Mouse (Mus musculus) lung, adult 18-20 months (tissue): ENCODE data around the gene Olfr553.
A peak's percentile ranks its signal among the peaks of the same experiment; 100 is the strongest.
"Not testable (repeated sequence)": the region's sequence is repeated elsewhere in the genome, so short reads cannot be mapped to it uniquely, and the experiment has no call there.

Experiments
- DNase-seq, 2 experiments: peaks; one replicate each; pipeline ENCODE4 v3.0.0; 2022; ENCODE audit warnings: mixed read lengths in 2 of 2

Gene Olfr553

GRCm38 (mm10) chr7:102618118-102618517, at the start of gene Olfr553:
Olfr553 (minus strand) TSS chr7:102618218.
- DNase-seq: no peak

GRCm38 (mm10) chr7:102665378-102665777, 47.4 kb upstream of the Olfr553 start:
- no peak for DNase-seq

- DNase-seq: no peak
These were observed 46.6 kb upstream of the Olfr553 start, which contains the start of gene Olfr556 for GRCm38 (mm10) chr7:102664599-102664998. Olfr556 (plus strand) TSS chr7:102664899.

GRCm38 (mm10) chr7:102658523-102658922, 40.5 kb upstream of the Olfr553 start, which contains the start of gene Olfr555:
Olfr555 (plus strand) TSS chr7:102658823.
- no peak for DNase-seq

GRCm38 (mm10) chr7:102644945-102645344, 26.9 kb upstream of the Olfr553 start:
- not testable (repeated sequence) for DNase-seq

GRCm38 (mm10) chr7:102638132-102638531, 20.1 kb upstream of the Olfr553 start, which contains the start of gene Olfr554:
Olfr554 (plus strand) TSS chr7:102638432.
- DNase-seq: no peak

GRCm38 (mm10) chr7:102636665-102637064, 18.6 kb upstream of the Olfr553 start:
- DNase-seq: peak in 1 of 2 experiments; percentile 52

- DNase-seq: not testable (repeated sequence)
These were observed 2.4 kb upstream of the Olfr553 start for GRCm38 (mm10) chr7:102620368-102620767.

GRCm38 (mm10) chr7:102619608-102620007, 1.6 kb upstream of the Olfr553 start:
- peak; percentile 32 to 48 for DNase-seq

GRCm38 (mm10) chr7:102597378-102598031, 20.5 kb downstream of the Olfr553 start, which contains the start of gene Olfr552:
Olfr552 (plus strand) TSS chr7:102597770.
- DNase-seq: no peak

GRCm38 (mm10) chr7:102591786-102592185, 26.2 kb downstream of the Olfr553 start, which contains the start of gene Olfr551:
Olfr551 (minus strand) TSS chr7:102591886.
- no peak for DNase-seq

- DNase-seq: no peak
These were observed 42.0 kb downstream of the Olfr553 start for GRCm38 (mm10) chr7:102575998-102576397.

GRCm38 (mm10) chr7:102573174-102573830, 44.7 kb downstream of the Olfr553 start:
- DNase-seq: no peak

- no peak for DNase-seq
These were observed 46.9 kb downstream of the Olfr553 start, which contains the start of gene Olfr550 for GRCm38 (mm10) chr7:102571142-102571541. Olfr550 (plus strand) TSS chr7:102571442.

GRCm38 (mm10) chr7:102566219-102566618, 51.8 kb downstream of the Olfr553 start:
- DNase-seq: no peak

- peak; percentile 96 to 97 for DNase-seq
These were observed 52.7 kb downstream of the Olfr553 start, which contains the start of gene Trim21 for GRCm38 (mm10) chr7:102564999-102565997. Trim21 (minus strand) TSS chr7:102565486.
